Mouse (Mus musculus): ENCODE results near the gene Dnajc25. TPM values are rescaled to one million over a fixed set of nuclear protein-coding genes. Genes with fewer than 3 reads are reported as not detected.

The Dnajc25 gene
- polyA plus RNA-seq, 1 experiment from 2014 or later, result 7.4 TPM

GRCm38 (mm10) chr4:58989303-58989898 is 5.5 kb upstream of the Dnajc25 start:
- 82% methylated on average over 7 of the region's 7 CpGs for WGBS
- no peak for ATAC-seq (replicated peaks)

GRCm38 (mm10) chr4:58990609-58991434 is 4.0 kb upstream of the Dnajc25 start:
- ATAC-seq (replicated peaks), result peak; percentile 48; the same call in 1 of the 2 replicates
- WGBS, result 57% methylated on average over 17 of the region's 17 CpGs
- Histone ChIP-seq H3K27me3 (replicated peaks) (peaks cover 6% of the 10 kb centered on the region; the same call in 1 of the 2 replicates), H3K36me3 (replicated peaks) (no peaks in the 10 kb centered on the region), H3K9ac (no peak overlapping the region), H3K4me3 (no peak overlapping the region), H3K27ac (no peak overlapping the region), H3K4me1 (peaks cover 7% of the 10 kb centered on the region), H3K4me2 (no peak overlapping the region), H3K9me3 (no peaks in the 10 kb centered on the region)

More at GRCm38 (mm10) chr4:58989303-58989898, 5.5 kb upstream of the Dnajc25 start:
- Histone ChIP-seq H3K27ac (no peak overlapping the region), H3K36me3 (replicated peaks) (no peaks in the 10 kb centered on the region), H3K27me3 (replicated peaks) (peaks cover 6% of the 10 kb centered on the region; the same call in 1 of the 2 replicates), H3K9me3 (no peaks in the 10 kb centered on the region), H3K4me3 (no peak overlapping the region), H3K9ac (no peak overlapping the region), H3K4me2 (no peak overlapping the region), H3K4me1 (peaks cover 7% of the 10 kb centered on the region)

GRCm38 (mm10) chr4:58992195-58992594 is 2.7 kb upstream of the Dnajc25 start:
- Histone ChIP-seq H3K4me1 (no peaks in the 10 kb centered on the region), H3K4me2 (no peak overlapping the region), H3K36me3 (replicated peaks) (no peaks in the 10 kb centered on the region), H3K27me3 (replicated peaks) (peaks cover 1% of the 10 kb centered on the region; the same call in 1 of the 2 replicates), H3K9ac (no peak overlapping the region), H3K4me3 (no peak overlapping the region), H3K27ac (no peak overlapping the region), H3K9me3 (no peaks in the 10 kb centered on the region)
- ATAC-seq (replicated peaks), result no peak
- 69% methylated on average over 5 of the region's 5 CpGs for WGBS

GRCm38 (mm10) chr4:58995251-58995693 is 410 bp downstream of the Dnajc25 start:
- H3K27me3 ChIP-seq (replicated peaks), result no peaks in the 10 kb centered on the region
- no peaks in the 10 kb centered on the region for H3K36me3 ChIP-seq (replicated peaks)
- no peak overlapping the region for H3K27ac ChIP-seq
- no peaks in the 10 kb centered on the region for H3K9me3 ChIP-seq
- no peak overlapping the region for H3K9ac ChIP-seq
- ATAC-seq (replicated peaks), result no peak
- H3K4me1 ChIP-seq, result no peaks in the 10 kb centered on the region
- H3K4me3 ChIP-seq, result no peak overlapping the region
- WGBS, result 81% methylated on average over 8 of the region's 8 CpGs
- no peak overlapping the region for H3K4me2 ChIP-seq

- Histone ChIP-seq H3K27ac (no peak overlapping the region), H3K4me2 (no peak overlapping the region), H3K9me3 (no peaks in the 10 kb centered on the region), H3K4me3 (no peak overlapping the region), H3K27me3 (replicated peaks) (no peaks in the 10 kb centered on the region), H3K36me3 (replicated peaks) (no peaks in the 10 kb centered on the region), H3K9ac (no peak overlapping the region), H3K4me1 (no peaks in the 10 kb centered on the region)
- no peak for ATAC-seq (replicated peaks)
- WGBS, result 75% methylated on average over 5 of the region's 5 CpGs
Measured at GRCm38 (mm10) chr4:58997081-58997480, 2.2 kb downstream of the Dnajc25 start.

GRCm38 (mm10) chr4:58998688-58999087 is 3.8 kb downstream of the Dnajc25 start:
- peaks cover 7% of the 10 kb centered on the region for H3K4me1 ChIP-seq
- H3K4me3 ChIP-seq, result no peak overlapping the region
- H3K9me3 ChIP-seq, result no peaks in the 10 kb centered on the region
- no peak overlapping the region for H3K4me2 ChIP-seq
- no peaks in the 10 kb centered on the region for H3K27me3 ChIP-seq (replicated peaks)
- no peak for ATAC-seq (replicated peaks)
- no peaks in the 10 kb centered on the region for H3K36me3 ChIP-seq (replicated peaks)
- WGBS, result 80% methylated on average over 1 of the region's 1 CpGs
- H3K9ac ChIP-seq, result no peak overlapping the region
- no peak overlapping the region for H3K27ac ChIP-seq

GRCm38 (mm10) chr4:58999686-59000085 is 4.8 kb downstream of the Dnajc25 start:
- no peaks in the 10 kb centered on the region for H3K27me3 ChIP-seq (replicated peaks)
- no peaks in the 10 kb centered on the region for H3K36me3 ChIP-seq (replicated peaks)
- no peaks in the 10 kb centered on the region for H3K9me3 ChIP-seq
- no peak for ATAC-seq (replicated peaks)
- no peak overlapping the region for H3K4me3 ChIP-seq
- no peak overlapping the region for H3K4me2 ChIP-seq
- H3K9ac ChIP-seq, result no peak overlapping the region
- 4% methylated on average over 2 of the region's 2 CpGs for WGBS
- no peak overlapping the region for H3K27ac ChIP-seq
- peaks cover 17% of the 10 kb centered on the region for H3K4me1 ChIP-seq

GRCm38 (mm10) chr4:59000614-59001013 is 5.8 kb downstream of the Dnajc25 start:
- Histone ChIP-seq H3K9me3 (no peaks in the 10 kb centered on the region), H3K36me3 (replicated peaks) (no peaks in the 10 kb centered on the region)

GRCm38 (mm10) chr4:59002948-59003805 is 8.3 kb downstream of the Dnajc25 start, which contains the start of gene Gm20503:
TSS of gene Gm20503 (plus strand) at chr4:59003210.
- Histone ChIP-seq H3K4me1 (peaks cover 29% of the 10 kb centered on the region), H3K4me2 (peak within 1 kb of the TSS; percentile 87), H3K4me3 (peak within 1 kb of the TSS; percentile 96), H3K36me3 (replicated peaks) (no peaks in the 10 kb centered on the region), H3K27ac (peak within 1 kb of the TSS; percentile 94), H3K9me3 (no peaks in the 10 kb centered on the region), H3K27me3 (replicated peaks) (no peaks in the 10 kb centered on the region), H3K9ac (peak within 1 kb of the TSS; percentile 93)
- ATAC-seq (replicated peaks), result peak; percentile 99
- under 1% methylated on average over 72 of the region's 89 CpGs for WGBS

More at GRCm38 (mm10) chr4:59000614-59001013, 5.8 kb downstream of the Dnajc25 start:
- no peak for ATAC-seq (replicated peaks)
- Histone ChIP-seq H3K27ac (no peak overlapping the region), H3K27me3 (replicated peaks) (no peaks in the 10 kb centered on the region), H3K9ac (no peak overlapping the region), H3K4me1 (peaks cover 26% of the 10 kb centered on the region), H3K4me3 (no peak overlapping the region), H3K4me2 (no peak overlapping the region)
- 0% methylated on average over 2 of the region's 2 CpGs for WGBS

- H3K9me3 ChIP-seq, result no peaks in the 10 kb centered on the region
- peaks cover 29% of the 10 kb centered on the region for H3K4me1 ChIP-seq
- H3K27me3 ChIP-seq (replicated peaks), result no peaks in the 10 kb centered on the region
- peak overlapping the region; percentile 96 for H3K4me3 ChIP-seq
- H3K9ac ChIP-seq, result peak overlapping the region; percentile 93
- no peak for ATAC-seq (replicated peaks)
- peak overlapping the region; percentile 94; the same call in 1 of the 2 replicates for H3K27ac ChIP-seq
- whole genome bisulfite sequencing, result 36% methylated on average over 7 of the region's 7 CpGs
- peak overlapping the region; percentile 87 for H3K4me2 ChIP-seq
- no peaks in the 10 kb centered on the region for H3K36me3 ChIP-seq (replicated peaks)
Measured at GRCm38 (mm10) chr4:59003806-59004200, 8.9 kb downstream of the Dnajc25 start.

GRCm38 (mm10) chr4:59006211-59006610 is 11.3 kb downstream of the Dnajc25 start:
- no peak for ATAC-seq (replicated peaks)
- no peak overlapping the region for H3K27ac ChIP-seq
- 67% methylated on average over 8 of the region's 8 CpGs for WGBS
- no peaks in the 10 kb centered on the region for H3K36me3 ChIP-seq (replicated peaks)
- H3K4me2 ChIP-seq, result no peak overlapping the region
- H3K4me3 ChIP-seq, result no peak overlapping the region
- no peak overlapping the region for H3K9ac ChIP-seq
- no peaks in the 10 kb centered on the region for H3K9me3 ChIP-seq
- no peaks in the 10 kb centered on the region for H3K27me3 ChIP-seq (replicated peaks)
- peaks cover 29% of the 10 kb centered on the region for H3K4me1 ChIP-seq

GRCm38 (mm10) chr4:59007016-59007415 is 12.2 kb downstream of the Dnajc25 start:
- ATAC-seq (replicated peaks), result no peak
- peaks cover 29% of the 10 kb centered on the region for H3K4me1 ChIP-seq
- H3K9ac ChIP-seq, result no peak overlapping the region
- no peak overlapping the region for H3K4me2 ChIP-seq
- no peak overlapping the region for H3K27ac ChIP-seq
- 38% methylated on average over 6 of the region's 6 CpGs for WGBS
- no peaks in the 10 kb centered on the region for H3K27me3 ChIP-seq (replicated peaks)
- no peak overlapping the region for H3K4me3 ChIP-seq
- no peaks in the 10 kb centered on the region for H3K9me3 ChIP-seq
- H3K36me3 ChIP-seq (replicated peaks), result no peaks in the 10 kb centered on the region

Measured in midbrain, embryonic 15.5 days (tissue).